Mouse (Mus musculus) layer of hippocampus, postnatal 25 days (tissue): ENCODE results near the gene Mucl2. TPM values are rescaled to one million over a fixed set of nuclear protein-coding genes. Genes with fewer than 3 reads are reported as not detected.
"Not testable (repeated sequence)": the region's sequence is repeated elsewhere in the genome, so short reads cannot be mapped to it uniquely, and the experiment has no call there.

ENCODE experiments used
- DNase-seq, 2 experiments: peaks; one replicate each; pipeline ENCODE4 v3.0.0; 2022; ENCODE audit warnings: mixed read lengths in 2 of 2, low spot score in 1 of 2; ENCODE audit errors: extremely low spot score in 1 of 2
- microRNA-seq, 2 experiments: library from miRNA; unstranded; fragments of <30 nt; microRNA quantifications; one replicate each; pipeline ENCODE4 v1.2.0; 2021
- total RNA-seq, 2 experiments: library from RNA; stranded (reverse); gene quantifications; 2 replicates each; pipeline ENCODE4 v1.2.3; 2021

Gene Mucl2
- total RNA-seq = not detected

DNA sequence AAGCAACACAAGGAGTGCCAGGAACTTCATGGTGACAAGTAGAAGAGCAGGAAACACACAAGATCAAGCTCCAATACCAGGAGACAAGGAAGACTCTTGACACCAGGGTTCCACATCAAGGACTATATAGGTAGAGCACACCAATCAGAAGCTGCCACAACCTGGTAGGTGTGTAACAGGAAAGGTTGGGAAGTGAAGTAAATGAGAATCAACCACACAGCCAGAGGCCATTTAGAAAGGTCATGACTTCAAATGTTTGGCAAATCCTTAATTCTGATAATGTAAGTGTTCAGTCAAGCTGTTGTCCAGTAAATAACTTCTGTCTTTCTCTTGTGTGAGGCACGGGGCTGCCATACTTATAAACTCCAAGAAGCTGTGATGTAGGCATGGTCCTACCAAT lies at the start of gene Mucl2:
Mucl2 (minus strand) TSS at position 101 of the 400 bp plus-strand sequence.
- DNase-seq = no peak

DNA sequence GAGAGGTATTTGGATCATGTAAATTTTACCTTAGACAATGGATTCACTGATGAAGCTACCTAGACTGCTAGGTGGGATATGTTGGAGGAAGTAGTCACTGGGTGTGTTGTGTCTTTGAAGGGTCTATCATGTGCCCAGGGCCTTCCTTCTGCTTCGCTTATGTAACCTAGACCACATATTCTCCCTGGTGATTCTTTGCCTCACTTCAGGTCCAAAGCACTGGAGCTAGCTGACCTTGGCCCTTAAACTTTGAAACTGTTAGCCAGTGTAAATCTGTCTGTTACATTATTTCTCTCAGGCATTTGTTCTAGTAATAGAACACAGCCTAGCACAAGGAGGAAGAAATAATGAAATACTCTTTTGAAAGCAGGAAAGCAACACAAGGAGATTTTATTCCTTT lies 13.9 kb upstream of the Mucl2 start:
- not testable (repeated sequence) for DNase-seq

Small RNA genes within 50 kb of the gene (microRNA-seq; reads per million reads assigned to microRNA genes)
- gene Gm22852 = 0 reads per million in 2 experiments

Other genes with a start within 250 kb of the Mucl2 start
- gene Mucl1, start 143.8 kb downstream of the Mucl2 start, total RNA-seq = not detected